In genomic region chr4:133931349-133931748, GRCm38 (mm10) we compare ENCODE assay signal across 9 mouse cellular contexts. TPM values are rescaled to one million over a fixed set of nuclear protein-coding genes. Genes with fewer than 3 reads are reported as not detected.
DNase-seq lines count a peak whose midpoint lies in the region; ATAC-seq and TF ChIP-seq lines count a peak whose summit lies in the region.
"Had no signal": no experiment of that assay in that cellular context is flagged by ENCODE, and none has a peak within 500 bp of the region (broad histone marks: within the 10 kb centered on the region; RNA-seq: fewer than 3 reads in every experiment).

No protein-coding gene starts in this region.

- H3K4me1 ChIP-seq in bone marrow, adult 2 months (ENCODE audit: control insufficient read depth, insufficient read depth, low read length) = peaks cover 3% of the 10 kb centered on the region
- peaks cover 17% of the 10 kb centered on the region for H3K4me1 ChIP-seq in liver, postnatal 0 days (ENCODE audit: insufficient read depth)
- H3K4me1 ChIP-seq: limb, embryonic 13.5 days had no signal

- no peak overlapping the region for H3K27ac ChIP-seq in bone marrow, adult 2 months (ENCODE audit: control insufficient read depth, insufficient read depth, low read depth, low read length, poor library complexity)
- H3K27ac ChIP-seq in liver, postnatal 0 days (ENCODE audit: low read depth) = no peak overlapping the region
- H3K27ac ChIP-seq: limb, embryonic 13.5 days had no signal

- ATAC-seq in CD4-positive, CD25-positive, alpha-beta regulatory T cell, adult 4 months = no peak
- peak; percentile 58; the same call in 1 of the 2 replicates for ATAC-seq in liver, postnatal 0 days

- no peaks in the 10 kb centered on the region for H3K27me3 ChIP-seq in liver, postnatal 0 days (ENCODE audit: insufficient read depth, low read length)
- H3K27me3 ChIP-seq: limb, embryonic 13.5 days had no signal

- no peak for TF ChIP-seq POLR2A in bone marrow, adult 2 months (IDR thresholded peaks at IDR 0.05; ENCODE audit: borderline replicate concordance, control insufficient read depth, low read depth, low read length)

- no peaks in the 10 kb centered on the region for H3K9me3 ChIP-seq in liver, postnatal 0 days (ENCODE audit: low read length)
- H3K9me3 ChIP-seq: limb, embryonic 13.5 days had no signal

- H3K4me3 ChIP-seq in bone marrow, adult 2 months (replicated peaks; ENCODE audit: control insufficient read depth, low read depth, low read length) = no peak overlapping the region
- H3K4me3 ChIP-seq in liver, postnatal 0 days (ENCODE audit: low read depth, low read length) = no peak overlapping the region
- H3K4me3 ChIP-seq: limb, embryonic 13.5 days had no signal

- no peaks in the 10 kb centered on the region for H3K36me3 ChIP-seq in liver, postnatal 0 days (replicated peaks; ENCODE audit: insufficient read depth, low read length)
- H3K36me3 ChIP-seq: limb, embryonic 13.5 days had no signal

- TF ChIP-seq CTCF in bone marrow, adult 2 months (IDR thresholded peaks at IDR 0.05; ENCODE audit: control insufficient read depth, insufficient read depth, low read length) = peak; percentile 31; the same call in 1 of the 2 replicates
- TF ChIP-seq CTCF in liver, postnatal 0 days (IDR thresholded peaks at IDR 0.05; ENCODE audit: low read depth) = peak; percentile 72

- H3K4me2 ChIP-seq in liver, postnatal 0 days (ENCODE audit: low read depth, low read length) = peak overlapping the region; percentile 19; the same call in 1 of the 2 replicates
- H3K4me2 ChIP-seq: limb, embryonic 13.5 days had no signal

- peak; percentile 47 for DNase-seq in CD4-positive, CD25-positive, alpha-beta regulatory T cell, adult 2 months (ENCODE audit: low read depth, low spot score)
- peak; percentile 21 for DNase-seq in kidney, postnatal 10 days
- no peak for DNase-seq in kidney, adult 11 months
- DNase-seq in liver, postnatal 0 days = peak; percentile 52
- no peak for DNase-seq in ovary, postnatal 14 days (ENCODE audit: low spot score)
- DNase-seq in layer of hippocampus, adult 18-20 months (ENCODE audit: low spot score in 2 of 2) = no peak

- no peak overlapping the region for H3K9ac ChIP-seq in liver, postnatal 0 days (replicated peaks)
- H3K9ac ChIP-seq: limb, embryonic 13.5 days had no signal

- no peak for TF ChIP-seq EP300 in liver, postnatal 0 days (IDR thresholded peaks at IDR 0.05; ENCODE audit: low read depth)

- WGBS in bone marrow, adult 2 months = 12% methylated on average over 10 of the region's 10 CpGs
- 12% methylated on average over 10 of the region's 10 CpGs for WGBS in liver, postnatal 0 days (ENCODE audit: insufficient replicate concordance)

RNA-seq across cellular contexts. Expression of gene Hmgn2, which starts 37.1 kb away (rescaled TPM):
- 100 to 1,000 TPM; 379 to 453 TPM for polyA plus RNA-seq in CD4-positive, CD25-positive, alpha-beta regulatory T cell, adult 4 months (2017; shearing (Covaris generic))
- polyA plus RNA-seq in bone marrow, adult 2 months (2011; ENCODE audit: insufficient read depth, insufficient read length, low replicate concordance, missing spikeins) = 320 and 322 TPM in 2 replicates
- 547 and 562 TPM in 2 replicates for polyA plus RNA-seq in liver, postnatal 0 days (2015; fragmentation: Nextera tagmentation; extraction: Ambion mirVana)
- 100 to 1,000 TPM in 1 of 2 experiments, 10 to 100 TPM in 1; 98.1 to 114 TPM for total RNA-seq in layer of hippocampus, adult 18-20 months (2021)

RNA-seq across cellular contexts. Expression of gene Rps6ka1, which starts 43.8 kb away (rescaled TPM):
- polyA plus RNA-seq in CD4-positive, CD25-positive, alpha-beta regulatory T cell, adult 4 months (2017; shearing (Covaris generic)) = 100 to 1,000 TPM; 118 to 183 TPM
- polyA plus RNA-seq in bone marrow, adult 2 months (2011; ENCODE audit: insufficient read depth, insufficient read length, low replicate concordance, missing spikeins) = 36.1 and 79.3 TPM in 2 replicates
- polyA plus RNA-seq in liver, postnatal 0 days (2015; fragmentation: Nextera tagmentation; extraction: Ambion mirVana) = 31.6 and 36.9 TPM in 2 replicates
- total RNA-seq in layer of hippocampus, adult 18-20 months (2021) = 10 to 100 TPM; 10.6 to 10.9 TPM

Comparison
In these comparisons a context has a peak if more than half of its experiments do, and no peak if none do; other contexts are left out.
1. DNase-seq: peak in CD4-positive, CD25-positive, alpha-beta regulatory T cell, adult 2 months (single experiment), kidney, postnatal 10 days (single experiment) and liver, postnatal 0 days (single experiment); none in kidney, adult 11 months (single experiment), ovary, postnatal 14 days (single experiment) and layer of hippocampus, adult 18-20 months (0 of 2).